Mouse (Mus musculus) heart, embryonic 11.5 days (tissue): ENCODE data around the gene Nkx6-1. TPM values are rescaled to one million over a fixed set of nuclear protein-coding genes. Genes with fewer than 3 reads are reported as not detected.

Source experiments
- ATAC-seq: fragments of 200-750 bp; cut with Nextera tagmentation; replicated peaks from 2 replicates; pipeline ENCODE4 v1.8.0; 2017; ENCODE audit warnings: moderate library complexity; ENCODE audit not compliant: insufficient number of reproducible peaks, low FRiP score, low TSS enrichment
- H3K27ac ChIP-seq: fragments of 300-500 bp; sonication (generic); 2 replicates; pipeline ENCODE4 v1.5.1; 2014; ENCODE audit warnings: mild to moderate bottlenecking, low read depth, low read length
- H3K27me3 ChIP-seq: fragments of 300-500 bp; sonication (generic); 2 replicates; pipeline ENCODE4 v1.6.1; 2014; ENCODE audit warnings: mild to moderate bottlenecking, low read length, mixed read lengths; ENCODE audit not compliant: control insufficient read depth, insufficient read depth
- H3K36me3 ChIP-seq: fragments of 300-500 bp; sonication (generic); 2 replicates; pipeline ENCODE4 v1.6.1; 2014; ENCODE audit warnings: mild to moderate bottlenecking, low read length, moderate library complexity, mixed read lengths; ENCODE audit not compliant: control insufficient read depth, insufficient read depth
- H3K4me1 ChIP-seq: fragments of 300-500 bp; sonication (generic); 2 replicates; pipeline ENCODE4 v1.6.1; 2014; ENCODE audit warnings: low read length; ENCODE audit not compliant: control insufficient read depth, insufficient read depth
- H3K4me2 ChIP-seq: fragments of 300-500 bp; sonication (generic); 2 replicates; pipeline ENCODE4 v1.6.1; 2014; ENCODE audit warnings: mild to moderate bottlenecking, moderate library complexity
- H3K4me3 ChIP-seq: fragments of 300-500 bp; sonication (generic); 2 replicates; pipeline ENCODE4 v1.5.1; 2014; ENCODE audit warnings: low read depth, low read length
- H3K9ac ChIP-seq: fragments of 300-500 bp; sonication (generic); 2 replicates; pipeline ENCODE4 v1.6.1; 2014; ENCODE audit warnings: mild to moderate bottlenecking, low read depth, low read length, moderate library complexity
- H3K9me3 ChIP-seq: fragments of 300-500 bp; sonication (generic); replicated peaks from 2 replicates; pipeline ENCODE4 v1.6.1; 2016; ENCODE audit warnings: low read length; ENCODE audit not compliant: control insufficient read depth
- WGBS: fragments of 180-500 bp; shearing (Covaris S2); extraction: QIAGEN DNeasy Blood & Tissue Kit; methylation state at CpG from one replicate; pipeline ENCODE4 v1.1.7; 2014; ENCODE audit not compliant: insufficient replicate concordance; 5-methylcytosine and 5-hydroxymethylcytosine counted together
- polyA plus RNA-seq: library from polyadenylated mRNA; unstranded; fragments of >200 nt; fragmentation: Nextera tagmentation; extraction: Ambion mirVana; gene quantifications from 2 replicates; pipeline ENCODE4 v1.2.1, GENCODE M21; 2014

The Nkx6-1 gene
- polyA plus RNA-seq, 1 experiment from 2014 or later: 0.29 TPM

GRCm38 (mm10) chr5:101663176-101663575, 1.6 kb downstream of the Nkx6-1 start:
- H3K4me2 ChIP-seq: peak overlapping the region; percentile 74
- peaks cover 85% of the 10 kb centered on the region for H3K27me3 ChIP-seq
- peak; percentile 33; the same call in 1 of the 2 replicates for ATAC-seq
- WGBS: under 1% methylated on average over 23 of the region's 23 CpGs
- H3K36me3 ChIP-seq: no peaks in the 10 kb centered on the region
- H3K4me1 ChIP-seq: peaks cover 13% of the 10 kb centered on the region
- H3K4me3 ChIP-seq: peak overlapping the region; percentile 49
- H3K9me3 ChIP-seq: no peaks in the 10 kb centered on the region
- H3K27ac ChIP-seq: no peak overlapping the region
- no peak overlapping the region; the same call in 1 of the 2 replicates for H3K9ac ChIP-seq

- no peak for ATAC-seq
- no peak overlapping the region for H3K9ac ChIP-seq
- H3K9me3 ChIP-seq: no peaks in the 10 kb centered on the region
- peaks cover 83% of the 10 kb centered on the region for H3K27me3 ChIP-seq
- no peaks in the 10 kb centered on the region for H3K36me3 ChIP-seq
- H3K27ac ChIP-seq: no peak overlapping the region
- H3K4me1 ChIP-seq: peaks cover 13% of the 10 kb centered on the region
- no peak overlapping the region for H3K4me3 ChIP-seq
- H3K4me2 ChIP-seq: no peak overlapping the region
- WGBS: 3% methylated on average over 8 of the region's 8 CpGs
These were observed 2.3 kb downstream of the Nkx6-1 start for GRCm38 (mm10) chr5:101662485-101662884.

GRCm38 (mm10) chr5:101661561-101662211, 3.1 kb downstream of the Nkx6-1 start:
- WGBS: 1% methylated on average over 25 of the region's 25 CpGs
- Histone ChIP-seq H3K4me2 (no peak overlapping the region), H3K9me3 (no peaks in the 10 kb centered on the region), H3K36me3 (no peaks in the 10 kb centered on the region), H3K27me3 (peaks cover 84% of the 10 kb centered on the region), H3K9ac (no peak overlapping the region), H3K4me3 (no peak overlapping the region), H3K4me1 (peaks cover 13% of the 10 kb centered on the region), H3K27ac (no peak overlapping the region)
- no peak for ATAC-seq

- no peak overlapping the region for H3K4me3 ChIP-seq
- H3K36me3 ChIP-seq: no peaks in the 10 kb centered on the region
- no peak for ATAC-seq
- H3K27ac ChIP-seq: no peak overlapping the region
- H3K9ac ChIP-seq: no peak overlapping the region
- no peak overlapping the region for H3K4me2 ChIP-seq
- no peaks in the 10 kb centered on the region for H3K9me3 ChIP-seq
- H3K27me3 ChIP-seq: peaks cover 85% of the 10 kb centered on the region
- WGBS: 7% methylated on average over 3 of the region's 3 CpGs
- H3K4me1 ChIP-seq: peaks cover 13% of the 10 kb centered on the region
These were observed 4.1 kb downstream of the Nkx6-1 start for GRCm38 (mm10) chr5:101660666-101661065.

GRCm38 (mm10) chr5:101659411-101659971, 5.3 kb downstream of the Nkx6-1 start:
- peaks cover 84% of the 10 kb centered on the region for H3K27me3 ChIP-seq
- H3K4me3 ChIP-seq: peak overlapping the region; percentile 19
- no peak overlapping the region for H3K9ac ChIP-seq
- H3K4me2 ChIP-seq: peak overlapping the region; percentile 42
- H3K27ac ChIP-seq: no peak overlapping the region
- no peaks in the 10 kb centered on the region for H3K36me3 ChIP-seq
- WGBS: under 1% methylated on average over 39 of the region's 39 CpGs
- ATAC-seq: no peak
- H3K9me3 ChIP-seq: no peaks in the 10 kb centered on the region
- H3K4me1 ChIP-seq: peaks cover 12% of the 10 kb centered on the region

- Histone ChIP-seq H3K4me3 (peak overlapping the region; percentile 19; the same call in 1 of the 2 replicates), H3K9ac (no peak overlapping the region), H3K27ac (no peak overlapping the region), H3K4me1 (peaks cover 7% of the 10 kb centered on the region), H3K4me2 (peak overlapping the region; percentile 42), H3K27me3 (peaks cover 84% of the 10 kb centered on the region), H3K36me3 (no peaks in the 10 kb centered on the region), H3K9me3 (no peaks in the 10 kb centered on the region)
- WGBS: under 1% methylated on average over 23 of the region's 23 CpGs
- ATAC-seq: no peak
These were observed 5.9 kb downstream of the Nkx6-1 start for GRCm38 (mm10) chr5:101658984-101659290.

- no peak overlapping the region for H3K27ac ChIP-seq
- H3K4me1 ChIP-seq: peaks cover 1% of the 10 kb centered on the region; the same call in 1 of the 2 replicates
- H3K4me3 ChIP-seq: no peak overlapping the region
- H3K27me3 ChIP-seq: peaks cover 84% of the 10 kb centered on the region
- H3K9me3 ChIP-seq: no peaks in the 10 kb centered on the region
- ATAC-seq: no peak
- H3K4me2 ChIP-seq: peak overlapping the region; percentile 42; the same call in 1 of the 2 replicates
- WGBS: 2% methylated on average over 21 of the region's 21 CpGs
- H3K36me3 ChIP-seq: no peaks in the 10 kb centered on the region
- H3K9ac ChIP-seq: no peak overlapping the region
These were observed 6.4 kb downstream of the Nkx6-1 start for GRCm38 (mm10) chr5:101658188-101658983.

- Histone ChIP-seq H3K4me1 (no peaks in the 10 kb centered on the region), H3K4me3 (no peak overlapping the region), H3K27ac (no peak overlapping the region), H3K9me3 (no peaks in the 10 kb centered on the region), H3K36me3 (no peaks in the 10 kb centered on the region), H3K27me3 (peaks cover 79% of the 10 kb centered on the region), H3K4me2 (no peak overlapping the region), H3K9ac (no peak overlapping the region)
- WGBS: 4% methylated on average over 10 of the region's 10 CpGs
- ATAC-seq: no peak
These were observed 7.1 kb downstream of the Nkx6-1 start for GRCm38 (mm10) chr5:101657698-101658097.
